Mouse (Mus musculus) CD8-positive naive resting alpha-beta T cell, adult 57 days (primary cell): ENCODE measurements around the gene Phf13. TPM values are rescaled to one million over a fixed set of nuclear protein-coding genes. Genes with fewer than 3 reads are reported as not detected.

Experiments
- total RNA-seq: library from RNA; stranded (reverse); gene quantifications from one replicate; pipeline ENCODE4 v1.2.4, GENCODE M21; 2023

Gene Phf13
- total RNA-seq: 6.7 TPM

GRCm38 (mm10) chr4:151996173-151996950, at the start of gene Phf13:
Gene Phf13, minus strand, starts transcription at chr4:151996258.

DNA sequence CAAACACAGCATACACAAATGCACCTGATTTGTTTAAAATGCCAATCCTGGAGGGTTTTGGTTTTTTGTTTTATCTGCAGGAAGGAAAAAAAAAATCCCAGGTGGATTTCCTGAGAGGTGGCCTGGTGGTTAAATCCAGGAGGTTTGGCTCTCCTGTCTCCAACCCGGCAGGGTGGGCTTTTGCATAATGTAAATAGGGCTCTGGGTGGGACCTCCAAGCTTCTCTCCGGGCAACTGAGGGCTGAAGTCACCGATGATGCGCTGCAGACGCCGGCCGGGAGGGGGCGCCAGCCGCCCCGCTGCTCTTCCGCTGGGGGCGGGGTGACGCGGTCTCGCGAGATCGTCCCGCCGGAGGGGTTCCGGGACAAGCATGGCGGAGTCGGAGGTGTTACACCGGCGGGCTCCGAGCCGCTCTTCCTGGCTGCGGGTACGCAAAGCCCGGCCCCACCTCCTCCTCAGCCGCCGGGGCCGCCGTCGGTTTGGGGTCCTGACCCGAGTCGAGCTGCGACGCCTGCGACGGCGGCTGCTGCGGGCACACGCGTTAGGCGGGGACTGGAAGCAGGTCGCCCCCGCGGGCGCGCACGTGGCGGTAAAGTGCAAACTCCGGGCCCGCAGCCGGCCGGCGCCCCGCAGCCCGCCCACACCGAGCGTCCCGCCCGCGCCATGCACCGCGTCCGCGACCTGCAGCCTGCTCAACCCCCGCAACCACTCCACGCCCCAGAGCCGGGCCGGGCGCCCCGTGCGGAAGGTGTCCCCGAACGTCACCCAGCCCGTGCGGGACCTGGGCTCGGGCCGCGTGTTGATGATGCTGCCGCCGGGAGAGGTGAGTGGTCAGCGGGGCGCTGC, 43.1 kb upstream of the Phf13 start, which contains the start of gene Nol9:
TSS of gene Nol9 (plus strand) at position 337 of the 846 bp plus-strand sequence.

GRCm38 (mm10) chr4:152038225-152038984, 42.3 kb upstream of the Phf13 start, which contains the start of gene Tas1r1:
Gene Tas1r1, minus strand, starts transcription at chr4:152038568.

GRCm38 (mm10) chr4:152027524-152027923, 31.5 kb upstream of the Phf13 start, which contains the start of gene Zbtb48:
Gene Zbtb48, minus strand, starts transcription at chr4:152027671.

DNA sequence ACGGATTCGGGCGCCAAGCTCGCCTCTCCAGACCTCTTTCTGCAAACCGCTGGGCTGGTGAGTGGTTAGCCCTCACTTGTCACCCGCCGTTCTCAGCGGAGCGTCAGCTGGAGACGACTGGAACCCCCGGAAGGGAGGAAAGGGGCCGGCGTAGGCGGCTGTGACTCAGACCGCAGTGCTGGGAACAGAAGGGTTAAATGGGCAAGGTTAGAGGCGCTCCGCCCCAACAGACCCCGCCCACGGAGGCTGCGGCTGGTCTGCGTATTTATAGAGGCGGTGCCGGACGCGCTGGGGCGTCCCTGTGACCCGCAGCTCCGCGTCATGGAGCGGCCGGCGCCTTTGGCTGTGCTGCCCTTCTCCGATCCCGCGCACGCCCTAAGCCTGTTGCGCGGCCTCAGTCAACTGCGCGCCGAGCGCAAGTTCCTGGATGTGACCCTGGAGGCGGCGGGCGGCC, 12.6 kb upstream of the Phf13 start, which contains the start of gene Klhl21:
TSS of gene Klhl21 (plus strand) at position 182 of the 454 bp plus-strand sequence.

DNA sequence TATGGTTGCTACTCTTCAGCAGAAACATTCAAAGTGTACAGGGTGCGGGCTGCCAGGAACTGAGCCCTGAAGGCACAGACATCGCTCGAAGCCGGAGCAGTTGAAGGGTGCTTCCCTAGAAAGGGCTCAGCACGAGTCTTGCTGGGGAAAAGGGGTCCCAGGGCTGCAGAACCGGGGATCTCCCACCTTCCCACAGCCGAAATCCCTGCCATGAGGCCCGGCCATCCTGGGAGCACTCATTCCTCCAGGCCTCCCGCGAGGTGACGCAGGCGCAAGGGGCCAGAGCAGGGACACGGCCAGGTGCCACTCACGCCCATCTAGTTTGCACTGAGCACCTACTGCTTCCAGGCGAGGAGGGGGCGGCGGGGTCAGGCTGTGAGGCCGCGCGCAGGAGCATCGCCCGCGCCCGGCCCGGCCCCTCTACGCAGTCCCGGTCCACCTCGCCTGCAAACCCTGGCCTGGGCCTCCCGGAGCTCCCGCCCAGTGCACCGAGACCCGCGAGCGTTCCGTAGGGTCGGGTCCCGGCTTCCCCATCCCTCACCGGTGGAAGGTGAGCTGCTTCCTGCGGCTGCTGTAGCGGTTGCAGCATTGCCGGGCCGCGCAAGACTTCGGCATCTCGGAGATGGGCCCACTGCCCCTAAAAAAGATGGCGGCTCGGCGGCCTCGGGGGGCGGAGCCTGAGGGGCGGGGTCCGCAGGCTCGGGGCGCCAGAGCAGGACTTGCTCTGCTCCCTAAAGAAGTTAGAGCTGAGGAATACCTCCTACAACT, 7.5 kb downstream of the Phf13 start, which contains the start of gene Thap3:
TSS of gene Thap3 (minus strand) at position 656 of the 768 bp plus-strand sequence.

Other genes starting within 250 kb of the Phf13 start
- gene Camta1, start 134.4 kb downstream of the Phf13 start, total RNA-seq: 53.2 TPM
- 52.0 TPM for gene Dnajc11, start 62.6 kb downstream of the Phf13 start, total RNA-seq
- gene Thap3, start 7.3 kb downstream of the Phf13 start, total RNA-seq: 39.3 TPM
- gene Klhl21, start 12.5 kb upstream of the Phf13 start, total RNA-seq: 26.0 TPM
- 19.7 TPM for gene Zbtb48, start 31.4 kb upstream of the Phf13 start, total RNA-seq
- not detected for gene Tas1r1, start 42.3 kb upstream of the Phf13 start, total RNA-seq
- 43.3 TPM for gene Nol9, start 43.1 kb upstream of the Phf13 start, total RNA-seq
- gene Plekhg5, start 76.2 kb upstream of the Phf13 start, total RNA-seq: 2.4 TPM
- gene Tnfrsf25, start 119.7 kb upstream of the Phf13 start, total RNA-seq: 9.0 TPM
- 0.64 TPM for gene Espn, start 156.1 kb upstream of the Phf13 start, total RNA-seq
- not detected for gene Hes2, start 162.6 kb upstream of the Phf13 start, total RNA-seq
- gene Acot7, start 181.9 kb upstream of the Phf13 start, total RNA-seq: 11.1 TPM